In the genomic region with DNA sequence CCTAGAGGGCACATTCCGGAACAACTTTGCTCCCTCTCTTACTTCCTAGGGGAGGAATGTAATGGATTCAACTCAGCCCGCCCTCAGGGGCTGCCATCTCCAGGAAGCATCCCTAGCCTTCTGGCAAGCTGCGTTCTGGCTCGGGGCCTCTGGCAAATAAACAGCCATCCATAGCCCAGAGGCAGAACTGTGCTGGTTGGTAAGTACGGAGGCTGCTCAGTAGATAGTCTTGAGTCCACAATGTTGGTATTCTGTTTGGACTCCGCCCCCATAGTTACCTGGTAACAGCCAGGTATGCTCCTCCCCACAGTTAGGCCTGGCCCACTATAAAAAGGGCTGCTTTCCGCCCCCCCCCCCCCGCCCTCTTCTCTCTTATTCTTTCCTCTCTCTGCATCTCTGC, we compare ENCODE assay signal across 15 mouse cellular contexts. TPM values are rescaled to one million over a fixed set of nuclear protein-coding genes. Genes with fewer than 3 reads are reported as not detected.
A peak's percentile ranks its signal among the peaks of the same experiment; 100 is the strongest.
DNase-seq lines count a peak whose midpoint lies in the region; ATAC-seq lines count a peak whose summit lies in the region.
"Had no signal": no experiment of that assay in that cellular context is flagged by ENCODE, and none has a peak within 500 bp of the region (broad histone marks: within the 10 kb centered on the region; RNA-seq: fewer than 3 reads in every experiment).

No protein-coding gene starts in this region.

- H3K4me1 ChIP-seq in embryonic facial prominence, embryonic 14.5 days (ENCODE audit: control insufficient read depth, insufficient read depth, low read length), result peaks cover 6% of the 10 kb centered on the region
- peaks cover 27% of the 10 kb centered on the region for H3K4me1 ChIP-seq in embryonic facial prominence, embryonic 10.5 days
- H3K4me1 ChIP-seq in stomach, embryonic 16.5 days (ENCODE audit: control insufficient read depth, insufficient read depth, low read length), result peaks cover 10% of the 10 kb centered on the region; the same call in 1 of the 2 replicates

- ATAC-seq in embryonic facial prominence, embryonic 14.5 days (ENCODE audit: low read depth), result no peak
- ATAC-seq in stomach, embryonic 16.5 days (ENCODE audit: insufficient read depth, low FRiP score), result peak; percentile 38; the same call in 1 of the 2 replicates
- ATAC-seq: midbrain, embryonic 15.5 days; Patski had no signal

- H3K27ac ChIP-seq in embryonic facial prominence, embryonic 14.5 days (replicated peaks; ENCODE audit: low read depth, low read length), result no peak overlapping the region
- H3K27ac ChIP-seq in embryonic facial prominence, embryonic 10.5 days (replicated peaks), result no peak overlapping the region
- no peak overlapping the region for H3K27ac ChIP-seq in stomach, embryonic 16.5 days (ENCODE audit: low read length)

- no peaks in the 10 kb centered on the region for H3K9me3 ChIP-seq in embryonic facial prominence, embryonic 14.5 days (ENCODE audit: control insufficient read depth, low read length)
- no peaks in the 10 kb centered on the region for H3K9me3 ChIP-seq in embryonic facial prominence, embryonic 10.5 days
- H3K9me3 ChIP-seq in stomach, embryonic 16.5 days (replicated peaks; ENCODE audit: control insufficient read depth, low read length), result no peaks in the 10 kb centered on the region
- H3K9me3 ChIP-seq: midbrain, embryonic 15.5 days had no signal

- DNase-seq in embryonic facial prominence, embryonic 14.5 days (ENCODE audit: low spot score), result peak; percentile 29
- DNase-seq in embryonic facial prominence, embryonic 10.5 days (ENCODE audit: low spot score), result no peak
- peak; percentile 47 for DNase-seq in left cerebral cortex, postnatal 4 days
- DNase-seq in left cerebral cortex, postnatal 36 days (ENCODE audit: low spot score in 2 of 2), result no peak
- DNase-seq in kidney, postnatal 36 days, result peak; percentile 49 to 60
- DNase-seq in spleen, adult 12 weeks (ENCODE audit: low spot score), result no peak
- no peak for DNase-seq in T-cell, adult 2 months (ENCODE audit: low spot score)
- DNase-seq: B cell, adult 2 months; heart, postnatal 36 days; thymus, postnatal 4 days had no signal

- intact Hi-C loops in left cerebral cortex, postnatal 4 days (cut with DNase I), result no loop called here
- intact Hi-C loops in left cerebral cortex, postnatal 36 days (cut with DNase I), result no loop called here

- H3K27me3 ChIP-seq in embryonic facial prominence, embryonic 14.5 days (replicated peaks; ENCODE audit: control insufficient read depth, insufficient read depth, low read length), result no peaks in the 10 kb centered on the region
- no peaks in the 10 kb centered on the region for H3K27me3 ChIP-seq in embryonic facial prominence, embryonic 10.5 days (replicated peaks; ENCODE audit: low read depth, poor library complexity, severe bottlenecking)
- H3K27me3 ChIP-seq in stomach, embryonic 16.5 days (ENCODE audit: control insufficient read depth, insufficient read depth, low read length), result no peaks in the 10 kb centered on the region
- H3K27me3 ChIP-seq: midbrain, embryonic 15.5 days; Patski had no signal

- H3K4me2 ChIP-seq in embryonic facial prominence, embryonic 14.5 days (ENCODE audit: low read depth, low read length), result no peak overlapping the region
- peak overlapping the region; percentile 2; the same call in 1 of the 2 replicates for H3K4me2 ChIP-seq in stomach, embryonic 16.5 days (ENCODE audit: low read depth, low read length)
- H3K4me2 ChIP-seq: midbrain, embryonic 15.5 days had no signal

- H3K4me3 ChIP-seq in embryonic facial prominence, embryonic 14.5 days (ENCODE audit: low read depth, low read length), result no peak overlapping the region
- no peak overlapping the region for H3K4me3 ChIP-seq in embryonic facial prominence, embryonic 10.5 days
- no peak overlapping the region for H3K4me3 ChIP-seq in stomach, embryonic 16.5 days (replicated peaks; ENCODE audit: low read length)
- H3K4me3 ChIP-seq: midbrain, embryonic 15.5 days had no signal

- 59% methylated on average over 7 of the region's 8 CpGs for WGBS in embryonic facial prominence, embryonic 14.5 days
- 49% methylated on average over 7 of the region's 8 CpGs for WGBS in embryonic facial prominence, embryonic 10.5 days
- 44% methylated on average over 7 of the region's 8 CpGs for WGBS in stomach, embryonic 16.5 days

- H3K36me3 ChIP-seq in embryonic facial prominence, embryonic 14.5 days (ENCODE audit: control insufficient read depth, insufficient read depth, low read length), result peaks cover 19% of the 10 kb centered on the region
- peaks cover 22% of the 10 kb centered on the region for H3K36me3 ChIP-seq in embryonic facial prominence, embryonic 10.5 days (replicated peaks)
- H3K36me3 ChIP-seq in stomach, embryonic 16.5 days (ENCODE audit: control insufficient read depth, insufficient read depth, low read length), result peaks cover 11% of the 10 kb centered on the region

- no peak overlapping the region for H3K9ac ChIP-seq in embryonic facial prominence, embryonic 14.5 days (ENCODE audit: low read depth, low read length)
- H3K9ac ChIP-seq in stomach, embryonic 16.5 days (ENCODE audit: low read length), result no peak overlapping the region; the same call in 1 of the 2 replicates
- H3K9ac ChIP-seq: midbrain, embryonic 15.5 days had no signal

RNA-seq across cellular contexts. Expression of a gene that starts 1.7 kb away (rescaled TPM):
- polyA plus RNA-seq in embryonic facial prominence, embryonic 14.5 days (2014; fragmentation: Nextera tagmentation; extraction: Ambion mirVana), result 273 and 291 TPM in 2 replicates
- polyA plus RNA-seq in embryonic facial prominence, embryonic 10.5 days (2016; fragmentation: Nextera tagmentation; extraction: Ambion mirVana), result 248 and 267 TPM in 2 replicates
- total RNA-seq in left cerebral cortex, postnatal 4 days (2021), result 100 to 1,000 TPM; 107 to 109 TPM
- total RNA-seq in left cerebral cortex, postnatal 36 days (2021), result 10 to 100 TPM; 73.4 to 79.1 TPM
- polyA plus RNA-seq in stomach, embryonic 16.5 days (2015; fragmentation: Nextera tagmentation; extraction: Ambion mirVana), result 165 and 166 TPM in 2 replicates

RNA-seq across cellular contexts. Expression of a gene that starts 12.8 kb away (rescaled TPM):
- polyA plus RNA-seq in embryonic facial prominence, embryonic 14.5 days (2014; fragmentation: Nextera tagmentation; extraction: Ambion mirVana), result 0.25 and 0.29 TPM in 2 replicates
- 0.35 TPM in 1 of 2 replicates, not detected in the other for polyA plus RNA-seq in embryonic facial prominence, embryonic 10.5 days (2016; fragmentation: Nextera tagmentation; extraction: Ambion mirVana)
- 1 to 10 TPM; 2.1 to 2.3 TPM for total RNA-seq in left cerebral cortex, postnatal 4 days (2021)
- total RNA-seq in left cerebral cortex, postnatal 36 days (2021), result 1 to 10 TPM; 1.5 to 5.5 TPM
- polyA plus RNA-seq in stomach, embryonic 16.5 days (2015; fragmentation: Nextera tagmentation; extraction: Ambion mirVana), result 1.4 and 1.8 TPM in 2 replicates

RNA-seq across cellular contexts. Expression of a gene that starts 31.3 kb away (rescaled TPM):
- polyA plus RNA-seq in embryonic facial prominence, embryonic 14.5 days (2014; fragmentation: Nextera tagmentation; extraction: Ambion mirVana), result 80.9 and 90.7 TPM in 2 replicates
- 98.8 and 108 TPM in 2 replicates for polyA plus RNA-seq in embryonic facial prominence, embryonic 10.5 days (2016; fragmentation: Nextera tagmentation; extraction: Ambion mirVana)
- 10 to 100 TPM; 70.7 to 75.5 TPM for total RNA-seq in left cerebral cortex, postnatal 4 days (2021)
- total RNA-seq in left cerebral cortex, postnatal 36 days (2021), result 10 to 100 TPM; 43.0 to 53.4 TPM
- 76.3 and 77.1 TPM in 2 replicates for polyA plus RNA-seq in stomach, embryonic 16.5 days (2015; fragmentation: Nextera tagmentation; extraction: Ambion mirVana)

RNA-seq across cellular contexts. Expression of a gene that starts 37.3 kb away (rescaled TPM):
- polyA plus RNA-seq in embryonic facial prominence, embryonic 14.5 days (2014; fragmentation: Nextera tagmentation; extraction: Ambion mirVana), result 151 and 156 TPM in 2 replicates
- polyA plus RNA-seq in embryonic facial prominence, embryonic 10.5 days (2016; fragmentation: Nextera tagmentation; extraction: Ambion mirVana), result 450 and 455 TPM in 2 replicates
- 100 to 1,000 TPM; 263 to 324 TPM for total RNA-seq in left cerebral cortex, postnatal 4 days (2021)
- total RNA-seq in left cerebral cortex, postnatal 36 days (2021), result 100 to 1,000 TPM; 151 to 208 TPM
- polyA plus RNA-seq in stomach, embryonic 16.5 days (2015; fragmentation: Nextera tagmentation; extraction: Ambion mirVana), result 284 and 286 TPM in 2 replicates

RNA-seq across cellular contexts. Expression of a gene that starts 53.6 kb away (rescaled TPM):
- polyA plus RNA-seq in embryonic facial prominence, embryonic 14.5 days (2014; fragmentation: Nextera tagmentation; extraction: Ambion mirVana), result 0.17 TPM in 1 of 2 replicates, not detected in the other
- polyA plus RNA-seq in embryonic facial prominence, embryonic 10.5 days (2016; fragmentation: Nextera tagmentation; extraction: Ambion mirVana), result not detected in 2 replicates
- total RNA-seq in left cerebral cortex, postnatal 4 days (2021), result not detected
- not detected for total RNA-seq in left cerebral cortex, postnatal 36 days (2021)
- polyA plus RNA-seq in stomach, embryonic 16.5 days (2015; fragmentation: Nextera tagmentation; extraction: Ambion mirVana), result 0.09 TPM in 1 of 2 replicates, not detected in the other
- total RNA-seq: left cerebral cortex, adult 18-20 months had no signal
- polyA plus RNA-seq: liver, embryonic 16.5 days; midbrain, embryonic 15.5 days; Patski had no signal

Comparison
In these comparisons a context has a peak if more than half of its experiments do, and no peak if none do; other contexts are left out.
1. DNase-seq: peak in embryonic facial prominence, embryonic 14.5 days (single experiment), left cerebral cortex, postnatal 4 days (single experiment) and kidney, postnatal 36 days (2 of 2); none in embryonic facial prominence, embryonic 10.5 days (single experiment), left cerebral cortex, postnatal 36 days (0 of 2), spleen, adult 12 weeks (single experiment) and T-cell, adult 2 months (single experiment).